Mouse (Mus musculus): ENCODE data around the gene Sar1a. TPM values are rescaled to one million over a fixed set of nuclear protein-coding genes. Genes with fewer than 3 reads are reported as not detected.
A peak's percentile ranks its signal among the peaks of the same experiment; 100 is the strongest.

Gene Sar1a
- polyA plus RNA-seq (2016; fragmentation: Nextera tagmentation; extraction: Ambion mirVana) = 232 and 244 TPM in 2 replicates

DNA sequence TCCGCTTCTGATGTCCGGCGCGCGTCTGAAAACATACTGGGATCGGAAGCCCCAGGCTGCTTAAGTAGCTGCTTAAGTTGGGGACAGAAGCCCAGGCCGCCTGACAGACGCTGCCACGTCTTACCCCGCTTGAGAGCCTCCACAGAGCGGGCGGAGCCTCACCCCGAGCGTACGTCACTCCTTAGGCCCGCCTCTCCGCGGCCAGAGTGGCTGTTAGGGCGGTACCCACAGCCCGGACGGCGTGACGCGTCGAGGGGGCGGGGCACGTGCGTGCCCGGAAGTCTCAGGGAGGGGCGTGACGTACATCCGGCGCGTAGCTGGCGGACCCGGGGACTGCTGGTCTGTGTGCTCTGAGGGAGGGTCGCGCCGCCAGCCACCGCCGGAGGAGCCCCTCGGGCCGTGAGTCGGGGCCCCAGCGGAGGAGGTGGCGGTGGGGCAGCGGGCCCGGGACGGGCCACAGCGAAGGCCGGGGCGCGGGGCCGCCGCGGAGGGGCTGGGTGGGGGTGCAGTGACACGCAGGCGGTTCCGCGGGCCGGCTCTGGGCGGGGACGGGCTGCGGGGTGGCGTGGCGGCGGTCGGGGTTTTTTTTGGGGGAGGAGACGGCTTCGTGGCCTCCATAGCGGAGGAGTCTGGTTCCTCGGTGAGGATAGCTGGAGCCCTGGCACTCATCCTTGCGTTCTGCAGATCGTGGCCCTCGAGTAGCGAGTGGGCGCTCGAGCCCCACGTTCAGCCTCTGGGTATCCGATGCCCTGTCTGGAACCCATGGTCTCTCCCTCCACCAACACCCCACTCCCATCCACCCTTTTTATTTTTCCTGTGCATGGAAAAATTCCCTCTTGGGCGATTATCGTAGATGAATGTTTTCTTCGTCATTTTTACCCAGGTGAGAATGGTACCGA is at the start of gene Sar1a:
Gene Sar1a, plus strand, starts transcription at position 285 of the 899 bp plus-strand sequence.
- under 1% methylated on average over 84 of the region's 84 CpGs for WGBS

DNA sequence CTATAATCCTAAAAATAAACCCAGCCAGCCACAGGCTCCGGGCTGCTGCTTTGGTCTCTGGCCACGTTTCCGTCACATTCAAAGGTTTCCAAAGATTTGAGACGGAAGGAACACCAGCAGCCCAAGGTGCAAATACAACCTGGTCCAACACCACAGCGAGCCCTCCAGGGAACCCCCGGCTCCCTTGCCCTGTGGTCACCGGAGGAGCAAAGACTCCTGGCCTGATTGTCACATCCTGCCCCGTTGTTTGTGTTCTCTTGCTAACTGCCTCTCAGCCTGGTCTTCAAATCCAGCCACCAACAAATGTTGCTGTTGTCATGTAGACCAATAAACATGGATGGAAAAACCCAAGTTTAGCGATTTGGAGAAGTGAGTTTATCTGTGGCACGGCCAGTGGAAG is 47.7 kb upstream of the Sar1a start:
- Histone ChIP-seq H3K9me3 (replicated peaks) (0 out of 2 replicates have a peak, but pooled peaks cover 4% of the 10 kb centered on the region), H3K27me3 (ENCODE audit: low read depth, poor library complexity, severe bottlenecking) (peaks cover 6% of the 10 kb centered on the region), H3K4me3 (no peak overlapping the region), H3K4me1 (peaks cover 4% of the 10 kb centered on the region; the same call in 1 of the 2 replicates), H3K27ac (replicated peaks) (no peak overlapping the region), H3K36me3 (no peaks in the 10 kb centered on the region)
- no peak for DNase-seq (ENCODE audit: low spot score)
- 85% methylated on average over 10 of the region's 10 CpGs for WGBS

More for the DNA sequence above, at the start of gene Sar1a:
- Histone ChIP-seq H3K27ac (replicated peaks) (peak within 1 kb of the TSS; percentile 93), H3K4me3 (peak within 1 kb of the TSS; percentile 97), H3K36me3 (peaks cover 19% of the 10 kb centered on the region), H3K4me1 (peaks cover 22% of the 10 kb centered on the region), H3K27me3 (ENCODE audit: low read depth, poor library complexity, severe bottlenecking) (no peaks in the 10 kb centered on the region), H3K9me3 (replicated peaks) (no peaks in the 10 kb centered on the region)
- DNase-seq (ENCODE audit: low spot score) = peak; percentile 99

DNA sequence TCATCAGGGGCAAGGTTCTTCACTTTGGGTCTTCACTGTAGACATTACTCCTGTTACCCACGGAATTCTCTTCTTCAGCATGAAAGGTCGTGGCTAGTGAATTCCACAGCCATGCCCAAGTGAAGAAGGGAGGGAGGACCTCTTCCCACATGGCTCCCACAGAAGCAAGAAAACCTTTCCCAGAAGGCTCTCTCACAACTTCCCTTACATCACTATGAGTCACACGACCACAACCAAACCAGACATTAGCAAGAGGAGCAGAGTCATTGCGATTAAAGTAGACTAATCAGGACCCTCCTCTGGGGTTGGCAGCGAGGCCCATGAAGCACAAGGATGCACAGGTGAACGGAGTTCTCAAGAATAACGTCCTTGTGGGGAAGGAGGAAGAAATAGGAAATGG is 43.0 kb upstream of the Sar1a start:
- 79% methylated on average over 7 of the region's 7 CpGs for WGBS
- Histone ChIP-seq H3K4me3 (no peak overlapping the region), H3K4me1 (no peaks in the 10 kb centered on the region), H3K27me3 (ENCODE audit: low read depth, poor library complexity, severe bottlenecking) (no peaks in the 10 kb centered on the region), H3K9me3 (replicated peaks) (0 out of 2 replicates have a peak, but pooled peaks cover 4% of the 10 kb centered on the region), H3K27ac (replicated peaks) (no peak overlapping the region), H3K36me3 (no peaks in the 10 kb centered on the region)
- DNase-seq (ENCODE audit: low spot score) = no peak

DNA sequence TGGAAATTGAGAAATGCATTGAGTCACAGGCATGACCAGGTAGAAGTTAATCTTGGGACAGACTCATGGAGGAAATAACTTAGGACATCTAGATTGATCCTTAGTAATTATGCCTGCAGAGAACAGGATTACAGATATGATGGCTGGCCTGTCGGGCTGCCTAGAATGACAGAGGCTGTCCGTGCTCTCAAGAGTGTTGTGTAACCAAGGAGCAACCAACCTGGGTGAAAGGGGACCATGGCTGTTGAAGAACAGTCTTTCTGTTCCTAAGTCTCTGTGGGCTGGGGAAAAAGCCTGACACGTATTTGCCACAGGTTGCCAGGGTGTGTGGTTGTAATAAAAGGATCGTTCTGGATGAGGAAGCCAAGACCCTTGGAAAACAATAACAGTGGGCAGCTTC is 39.7 kb upstream of the Sar1a start:
- H3K4me1 ChIP-seq = no peaks in the 10 kb centered on the region
- H3K36me3 ChIP-seq = no peaks in the 10 kb centered on the region
- H3K4me3 ChIP-seq = no peak overlapping the region
- no peak overlapping the region for H3K27ac ChIP-seq (replicated peaks)
- H3K9me3 ChIP-seq (replicated peaks) = 0 out of 2 replicates have a peak, but pooled peaks cover 4% of the 10 kb centered on the region
- H3K27me3 ChIP-seq (ENCODE audit: low read depth, poor library complexity, severe bottlenecking) = no peaks in the 10 kb centered on the region
- WGBS = 78% methylated on average over 4 of the region's 4 CpGs
- no peak for DNase-seq (ENCODE audit: low spot score)

DNA sequence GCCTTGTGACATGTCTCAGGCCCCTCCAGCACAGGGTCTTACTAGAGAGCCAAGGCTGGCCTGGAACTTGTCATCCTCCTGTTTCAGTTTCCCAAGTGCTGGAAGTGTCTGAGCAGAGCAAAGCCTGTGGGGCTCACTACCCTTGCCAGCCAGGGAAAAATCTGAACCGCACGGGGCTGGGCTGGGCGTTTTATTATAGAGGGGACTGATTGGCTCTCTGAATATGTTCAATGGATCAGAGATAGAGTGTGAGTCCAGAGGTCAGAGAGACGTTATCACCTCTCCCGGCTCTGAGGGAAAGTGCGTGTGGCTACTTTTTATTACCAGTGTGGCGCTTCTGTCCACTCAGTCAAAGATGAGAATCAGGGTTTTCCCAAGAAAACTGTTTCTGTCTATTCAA is 33.5 kb upstream of the Sar1a start:
- H3K4me3 ChIP-seq = no peak overlapping the region
- H3K27me3 ChIP-seq (ENCODE audit: low read depth, poor library complexity, severe bottlenecking) = no peaks in the 10 kb centered on the region
- H3K27ac ChIP-seq (replicated peaks) = no peak overlapping the region
- peaks cover 24% of the 10 kb centered on the region for H3K4me1 ChIP-seq
- no peaks in the 10 kb centered on the region for H3K9me3 ChIP-seq (replicated peaks)
- DNase-seq (ENCODE audit: low spot score) = no peak
- WGBS = 75% methylated on average over 7 of the region's 7 CpGs
- peaks cover 12% of the 10 kb centered on the region for H3K36me3 ChIP-seq

DNA sequence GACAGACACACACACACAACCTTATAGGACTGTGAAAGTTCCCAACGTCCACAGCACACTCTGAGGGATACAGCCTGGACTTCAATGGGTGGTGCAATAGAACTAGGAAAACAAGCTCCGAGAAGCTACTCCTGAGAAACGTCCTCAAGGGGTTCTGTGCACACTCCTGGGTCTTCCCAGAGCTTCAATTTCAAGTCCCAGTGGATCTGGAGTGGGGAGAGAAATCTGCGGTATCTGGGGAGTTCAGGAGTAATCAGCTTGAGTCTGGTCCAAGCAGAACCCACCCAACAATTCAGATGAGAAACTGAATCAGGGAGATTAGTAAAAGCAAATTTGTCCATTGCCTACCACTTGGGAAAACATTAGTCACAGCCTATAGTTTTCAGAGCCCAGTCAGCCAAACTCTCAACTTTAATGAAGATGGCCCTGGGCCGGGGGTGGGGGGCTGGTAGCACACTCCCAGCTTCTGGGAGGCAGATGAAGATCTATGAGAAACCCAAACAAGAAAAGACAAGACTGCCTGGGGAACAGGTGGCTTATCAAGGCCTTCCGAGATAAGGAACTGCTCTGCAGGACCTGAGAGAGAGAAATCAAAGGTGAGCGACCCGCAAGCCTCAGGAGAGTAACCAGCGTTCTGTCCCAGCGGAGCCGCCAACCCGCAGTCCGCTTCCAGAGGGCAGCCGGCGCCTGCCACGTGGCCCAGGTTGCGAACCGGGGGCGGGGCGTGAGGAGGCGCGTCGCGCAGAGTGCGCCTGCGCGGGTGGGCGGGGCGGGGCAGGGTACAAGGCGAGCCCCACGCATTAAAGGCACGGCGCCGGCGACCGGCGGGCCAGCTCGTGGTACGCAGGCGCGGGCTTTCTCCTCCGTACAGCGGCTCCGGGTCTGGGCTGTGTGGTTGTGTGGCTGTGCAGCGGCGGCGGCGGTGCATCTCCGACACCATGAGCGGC is 32.0 kb upstream of the Sar1a start, which contains the start of gene Ppa1:
Gene Ppa1, plus strand, starts transcription at position 763 of the 947 bp plus-strand sequence.
- peak within 1 kb of the TSS; percentile 93 for H3K27ac ChIP-seq (replicated peaks)
- H3K27me3 ChIP-seq (ENCODE audit: low read depth, poor library complexity, severe bottlenecking) = no peaks in the 10 kb centered on the region
- H3K9me3 ChIP-seq (replicated peaks) = no peaks in the 10 kb centered on the region
- H3K4me1 ChIP-seq = peaks cover 24% of the 10 kb centered on the region
- peak; percentile 92 for DNase-seq (ENCODE audit: low spot score)
- WGBS = 3% methylated on average over 50 of the region's 50 CpGs
- peak within 1 kb of the TSS; percentile 92 for H3K4me3 ChIP-seq
- H3K36me3 ChIP-seq = peaks cover 27% of the 10 kb centered on the region

DNA sequence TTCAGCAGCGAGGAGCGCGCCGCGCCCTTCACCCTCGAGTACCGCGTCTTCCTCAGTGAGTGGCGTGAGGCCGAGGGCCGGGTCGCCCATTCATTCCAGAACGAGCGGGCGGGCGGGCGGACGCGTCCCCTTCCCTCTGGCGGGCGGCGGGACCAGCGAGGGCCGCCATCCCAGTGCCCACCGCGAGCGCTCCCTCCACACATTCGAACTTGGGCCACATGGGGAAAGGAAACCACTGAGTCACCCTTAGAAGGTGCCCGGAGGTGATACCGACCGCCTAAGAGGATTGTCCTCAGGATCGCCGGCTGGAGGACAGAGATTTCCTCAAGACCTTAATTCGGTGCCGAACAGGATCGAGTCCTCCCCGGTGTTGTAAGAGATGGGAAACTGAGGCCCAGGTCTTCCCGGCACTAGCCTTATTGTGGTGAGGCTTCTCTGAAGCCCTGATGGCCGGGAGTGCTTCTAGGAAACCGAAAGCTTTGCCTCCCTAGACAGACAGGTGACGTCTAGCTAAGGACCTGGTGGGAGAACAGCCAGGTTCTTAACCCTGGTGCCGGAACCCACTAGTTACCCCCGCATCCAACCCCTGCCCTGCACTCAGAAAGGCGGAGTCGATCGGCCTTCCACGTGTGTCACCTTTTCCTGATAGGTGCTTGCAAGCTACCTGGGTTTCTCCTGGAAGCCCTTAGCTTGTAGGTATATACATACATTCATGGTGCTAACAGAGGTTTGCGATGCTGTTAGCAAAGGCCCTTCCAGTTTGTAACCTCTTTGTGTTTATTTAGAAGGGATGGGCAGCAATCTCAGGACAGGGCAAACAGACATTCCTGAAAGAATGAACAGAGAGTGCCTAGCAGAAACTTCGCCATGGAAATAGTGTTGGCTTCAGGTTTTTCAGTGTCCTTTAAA is 31.1 kb upstream of the Sar1a start:
- H3K9me3 ChIP-seq (replicated peaks) = no peaks in the 10 kb centered on the region

DNA sequence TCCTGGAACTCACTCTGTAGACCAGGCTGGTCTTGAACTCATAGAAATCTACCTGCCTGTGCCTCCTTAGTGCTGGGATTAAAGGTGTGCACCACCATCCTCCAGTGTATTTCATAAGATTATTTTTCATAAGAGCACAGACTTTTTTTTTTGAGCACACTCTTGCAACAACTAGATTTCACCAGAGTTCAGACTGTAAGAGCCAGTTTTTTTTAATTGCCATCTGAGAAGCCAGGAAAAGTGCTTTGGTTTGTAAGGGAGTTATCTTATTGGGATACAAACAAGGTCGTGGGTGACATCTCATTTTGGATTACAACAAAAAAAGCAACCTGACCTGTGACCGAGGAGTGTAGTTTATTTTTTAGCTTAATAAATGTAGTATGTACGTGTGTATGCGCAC is 26.0 kb upstream of the Sar1a start:
- WGBS = 92% methylated on average over 4 of the region's 4 CpGs
- peaks cover 70% of the 10 kb centered on the region for H3K36me3 ChIP-seq
- no peak overlapping the region for H3K4me3 ChIP-seq
- H3K27me3 ChIP-seq (ENCODE audit: low read depth, poor library complexity, severe bottlenecking) = no peaks in the 10 kb centered on the region
- no peak for DNase-seq (ENCODE audit: low spot score)
- H3K27ac ChIP-seq (replicated peaks) = no peak overlapping the region
- H3K9me3 ChIP-seq (replicated peaks) = no peaks in the 10 kb centered on the region
- H3K4me1 ChIP-seq = peaks cover 11% of the 10 kb centered on the region

More for the DNA sequence above, 31.1 kb upstream of the Sar1a start:
- H3K27ac ChIP-seq (replicated peaks) = peak overlapping the region; percentile 93
- peak overlapping the region; percentile 92 for H3K4me3 ChIP-seq
- H3K36me3 ChIP-seq = peaks cover 36% of the 10 kb centered on the region
- WGBS = 2% methylated on average over 48 of the region's 49 CpGs
- no peak for DNase-seq (ENCODE audit: low spot score)
- peaks cover 24% of the 10 kb centered on the region for H3K4me1 ChIP-seq
- no peaks in the 10 kb centered on the region for H3K27me3 ChIP-seq (ENCODE audit: low read depth, poor library complexity, severe bottlenecking)

DNA sequence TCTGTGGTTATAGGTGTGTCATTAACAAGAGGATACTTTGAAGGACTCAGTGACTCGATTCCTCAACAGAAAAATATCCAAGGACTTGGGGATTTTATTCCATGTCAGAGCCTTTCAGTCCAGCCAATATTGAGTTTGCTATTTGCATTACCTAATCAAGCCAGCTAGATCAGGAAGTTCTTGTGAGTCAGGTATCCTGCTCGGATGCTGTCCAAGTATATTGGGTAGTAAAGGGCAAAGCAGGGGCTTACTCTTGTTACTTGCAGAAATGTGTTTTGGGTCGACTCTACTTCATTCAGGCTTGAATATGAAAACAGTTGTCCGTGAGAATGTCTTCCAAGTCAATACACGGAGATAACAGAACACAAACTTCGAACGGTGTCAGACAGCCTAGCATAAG is 25.4 kb upstream of the Sar1a start:
- 95% methylated on average over 7 of the region's 7 CpGs for WGBS
- Histone ChIP-seq H3K4me3 (no peak overlapping the region), H3K4me1 (peaks cover 6% of the 10 kb centered on the region; the same call in 1 of the 2 replicates), H3K27me3 (ENCODE audit: low read depth, poor library complexity, severe bottlenecking) (no peaks in the 10 kb centered on the region), H3K9me3 (replicated peaks) (no peaks in the 10 kb centered on the region), H3K27ac (replicated peaks) (no peak overlapping the region), H3K36me3 (peaks cover 76% of the 10 kb centered on the region)
- no peak for DNase-seq (ENCODE audit: low spot score)

DNA sequence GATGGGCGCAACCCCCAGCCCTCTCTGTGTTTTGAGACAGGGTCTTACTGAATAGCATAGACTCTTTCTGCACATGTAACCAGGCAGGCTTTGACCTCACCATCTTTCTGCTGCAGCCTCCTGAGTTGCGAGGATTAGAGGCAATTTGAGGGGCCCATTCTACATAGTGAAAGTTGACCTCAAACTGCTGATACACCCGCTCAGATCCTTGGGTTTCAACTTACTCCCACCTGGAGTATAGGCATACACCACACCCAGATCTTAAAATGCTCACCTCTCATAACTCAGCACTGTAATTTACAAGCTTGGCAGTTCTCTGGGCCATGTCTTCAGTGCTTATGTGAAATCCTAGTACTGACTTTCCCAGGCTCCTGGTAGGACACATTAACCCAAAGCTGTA is 24.9 kb upstream of the Sar1a start:
- WGBS = 89% methylated on average over 3 of the region's 3 CpGs
- Histone ChIP-seq H3K36me3 (peaks cover 81% of the 10 kb centered on the region), H3K27ac (replicated peaks) (no peak overlapping the region), H3K4me3 (no peak overlapping the region), H3K27me3 (ENCODE audit: low read depth, poor library complexity, severe bottlenecking) (no peaks in the 10 kb centered on the region), H3K9me3 (replicated peaks) (no peaks in the 10 kb centered on the region), H3K4me1 (peaks cover 4% of the 10 kb centered on the region; the same call in 1 of the 2 replicates)
- no peak for DNase-seq (ENCODE audit: low spot score)

DNA sequence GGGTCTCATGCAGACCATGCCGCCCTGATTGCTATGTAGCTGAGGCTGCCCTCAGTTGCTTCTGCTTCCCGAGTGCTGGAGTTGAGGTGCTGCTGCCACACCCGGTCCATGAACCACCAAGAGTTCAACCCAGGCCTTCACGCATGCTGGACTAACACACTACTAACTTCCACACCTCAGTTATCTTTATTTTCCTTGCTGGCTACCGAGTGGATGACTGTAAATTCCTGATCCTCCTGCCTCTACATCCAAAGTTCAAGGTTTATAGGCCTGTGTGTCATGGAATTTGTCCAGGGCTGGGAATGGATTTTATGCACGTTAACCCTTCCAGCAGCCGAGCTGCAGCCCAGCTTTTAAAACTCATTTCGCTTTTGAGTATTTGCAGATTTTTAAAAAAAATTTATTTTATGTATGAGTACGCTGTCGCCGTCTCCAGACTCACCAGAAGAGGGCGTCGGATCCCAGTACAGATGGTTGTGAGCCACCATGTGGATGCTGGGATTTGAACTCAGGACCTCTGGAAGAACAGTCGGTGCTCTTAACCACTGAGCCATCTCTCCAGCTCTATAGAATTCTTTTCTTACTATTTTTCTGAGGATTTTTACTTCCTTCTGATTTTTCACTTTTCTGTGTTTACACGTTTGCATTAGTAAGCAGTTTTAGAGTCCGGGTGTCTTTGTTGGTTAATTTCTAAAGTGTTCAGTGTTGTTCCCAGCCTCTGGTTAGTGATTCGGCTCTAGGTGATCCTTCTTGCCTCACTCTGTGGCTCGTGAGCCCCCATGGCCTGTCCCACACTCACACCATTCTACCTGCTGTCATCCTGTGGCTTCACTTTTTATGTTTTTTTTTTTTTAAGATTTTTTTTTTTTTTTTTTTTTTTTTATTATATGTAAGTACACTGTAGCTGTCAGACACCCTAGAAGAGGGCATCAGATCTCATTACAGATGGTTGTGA is 22.9 kb upstream of the Sar1a start:
- Histone ChIP-seq H3K27me3 (ENCODE audit: low read depth, poor library complexity, severe bottlenecking) (no peaks in the 10 kb centered on the region), H3K9me3 (replicated peaks) (no peaks in the 10 kb centered on the region), H3K36me3 (peaks cover 83% of the 10 kb centered on the region), H3K27ac (replicated peaks) (no peak overlapping the region), H3K4me3 (no peak overlapping the region), H3K4me1 (no peaks in the 10 kb centered on the region)
- 94% methylated on average over 18 of the region's 18 CpGs for whole genome bisulfite sequencing
- DNase-seq (ENCODE audit: low spot score) = no peak
